Mouse (Mus musculus) E14TG2a.4 (cell line): ENCODE measurements around the gene Prr5.

ENCODE experiments used
- CTCF ChIP-seq: conservative IDR thresholded peaks from 2 replicates; pipeline ENCODE4 v1.5.1; 2014; ENCODE audit warnings: low read length
- NANOG ChIP-seq: IDR thresholded peaks from 2 replicates; pipeline ENCODE4 v1.6.1; 2014; ENCODE audit warnings: borderline replicate concordance, low read length, mixed read lengths
- POU5F1 ChIP-seq: IDR thresholded peaks from 2 replicates; pipeline ENCODE4 v1.6.1; 2014; ENCODE audit warnings: low read length, borderline replicate concordance

DNA sequence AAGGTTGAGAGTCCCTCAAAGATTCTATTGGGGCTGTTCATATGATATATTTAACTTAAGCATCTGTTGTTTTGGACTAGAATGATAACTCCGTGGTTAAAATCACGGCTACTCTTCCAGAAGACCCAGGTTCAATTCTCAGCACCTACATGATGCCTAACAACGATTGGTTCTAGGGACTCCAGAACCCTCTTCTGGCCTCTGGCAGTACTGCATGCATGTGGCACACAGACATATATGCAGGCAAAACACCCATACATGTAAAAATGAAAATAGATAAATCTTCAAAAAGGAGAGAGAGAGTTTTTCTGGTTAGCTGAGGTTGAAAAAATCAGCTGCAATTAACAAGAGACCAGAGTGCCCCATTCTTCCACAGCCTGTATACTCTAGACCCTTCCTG lies 12.7 kb upstream of the Prr5 start:
- peak; percentile 54 for TF ChIP-seq CTCF
- TF ChIP-seq POU5F1 = no peak
- TF ChIP-seq NANOG = no peak
